Mouse (Mus musculus): ENCODE data around the gene Triml2. TPM values are rescaled to one million over a fixed set of nuclear protein-coding genes. Genes with fewer than 3 reads are reported as not detected.

Triml2 gene
- polyA plus RNA-seq, 1 experiment from 2014 or later, result not detected

Other genes starting within 250 kb of the Triml2 start
- not detected in 2 replicates for gene Triml1, start 39.1 kb upstream of the Triml2 start, polyA plus RNA-seq (2016; fragmentation: Nextera tagmentation; extraction: Ambion mirVana)
- not detected in 2 replicates for gene Zfp42, start 126.4 kb downstream of the Triml2 start, polyA plus RNA-seq (2016; fragmentation: Nextera tagmentation; extraction: Ambion mirVana)

All from hindbrain, embryonic 12.5 days (tissue).